Mouse (Mus musculus): ENCODE measurements around the gene Tfpi. TPM values are rescaled to one million over a fixed set of nuclear protein-coding genes. Genes with fewer than 3 reads are reported as not detected.
A peak's percentile ranks its signal among the peaks of the same experiment; 100 is the strongest.
"Not testable (repeated sequence)": the region's sequence is repeated elsewhere in the genome, so short reads cannot be mapped to it uniquely, and the experiment has no call there.

The Tfpi gene
- 1 to 10 TPM; 2.1 to 2.2 TPM for total RNA-seq (2021)
- long read RNA-seq, experiment 1, partial matches to known transcripts = 0 of 5 reads
- long read RNA-seq, experiment 1, other reads (novel, unspliced or antisense) = 3 of 5 reads
- long read RNA-seq, experiment 2 = 0 reads

GRCm38 (mm10) chr2:84476577-84476976 is at the start of gene Tfpi:
TSS of gene Tfpi (minus strand) at chr2:84476775.
- intact Hi-C loops (cut with DNase I) = no loop called here
- Histone ChIP-seq H3K4me3 (peak within 1 kb of the TSS; percentile 66), H3K27ac (peak within 1 kb of the TSS; percentile 28)
- no peak for TF ChIP-seq CTCF (IDR thresholded peaks at IDR 0.05)
- DNase-seq = no peak

DNA sequence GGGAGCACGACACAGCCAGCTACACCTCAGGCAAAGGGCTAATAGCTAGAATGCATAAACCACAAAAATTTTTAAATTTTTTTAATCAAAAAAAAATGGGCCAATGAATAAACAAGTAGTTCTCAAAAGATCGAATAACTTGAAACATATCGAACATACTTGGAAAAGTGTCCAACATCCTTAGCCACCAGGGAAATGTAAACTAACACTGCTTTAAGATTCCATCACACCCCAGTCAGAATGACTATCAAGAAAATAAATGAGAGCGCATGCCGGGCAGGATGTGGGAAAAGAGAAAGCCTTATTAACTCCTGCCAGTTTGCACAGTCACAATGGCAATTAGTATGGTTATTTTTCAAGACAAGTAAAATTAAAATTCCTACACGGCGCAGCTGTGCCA is 49.6 kb upstream of the Tfpi start:
- no peak overlapping the region for H3K27ac ChIP-seq
- DNase-seq = no peak
- no peak overlapping the region for H3K4me3 ChIP-seq
- intact Hi-C loops (cut with DNase I) = no loop called here
- no peak for TF ChIP-seq CTCF (IDR thresholded peaks at IDR 0.05)

DNA sequence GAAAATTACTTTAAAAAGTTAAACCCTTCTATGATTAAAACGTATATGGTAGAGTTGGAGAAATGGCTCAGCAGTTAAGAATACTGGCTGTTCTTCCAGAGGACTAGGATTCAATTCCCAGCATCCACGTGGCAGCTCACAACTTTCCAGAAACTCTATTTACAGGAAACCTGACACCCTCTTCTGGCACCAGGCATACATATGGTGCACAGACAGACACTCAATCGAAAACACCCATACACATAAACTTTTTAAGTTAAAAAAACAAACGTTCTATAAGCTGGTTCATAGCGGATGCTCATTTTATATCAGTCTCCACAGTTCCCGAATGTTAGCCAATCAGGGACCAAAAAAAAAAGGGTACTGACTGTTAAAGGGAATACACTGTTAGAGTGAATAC is 49.2 kb upstream of the Tfpi start:
- TF ChIP-seq CTCF (IDR thresholded peaks at IDR 0.05) = no peak
- intact Hi-C loops (cut with DNase I) = no loop called here
- Histone ChIP-seq H3K27ac (no peak overlapping the region), H3K4me3 (no peak overlapping the region)
- DNase-seq = no peak

GRCm38 (mm10) chr2:84525047-84525446 is 48.5 kb upstream of the Tfpi start:
- intact Hi-C loops (cut with DNase I) = no loop called here

GRCm38 (mm10) chr2:84523994-84524393 is 47.4 kb upstream of the Tfpi start:
- intact Hi-C loops (cut with DNase I) = no loop called here
- Histone ChIP-seq H3K27ac (no peak overlapping the region), H3K4me3 (no peak overlapping the region)
- DNase-seq = no peak
- TF ChIP-seq CTCF (IDR thresholded peaks at IDR 0.05) = no peak

More at GRCm38 (mm10) chr2:84525047-84525446, 48.5 kb upstream of the Tfpi start:
- no peak overlapping the region for H3K4me3 ChIP-seq
- no peak for DNase-seq
- TF ChIP-seq CTCF (IDR thresholded peaks at IDR 0.05) = no peak
- no peak overlapping the region for H3K27ac ChIP-seq

GRCm38 (mm10) chr2:84523103-84523865 is 46.7 kb upstream of the Tfpi start:
- Histone ChIP-seq H3K4me3 (no peak overlapping the region), H3K27ac (no peak overlapping the region)
- intact Hi-C loops (cut with DNase I) = no loop called here
- TF ChIP-seq CTCF (IDR thresholded peaks at IDR 0.05) = no peak
- DNase-seq = no peak

DNA sequence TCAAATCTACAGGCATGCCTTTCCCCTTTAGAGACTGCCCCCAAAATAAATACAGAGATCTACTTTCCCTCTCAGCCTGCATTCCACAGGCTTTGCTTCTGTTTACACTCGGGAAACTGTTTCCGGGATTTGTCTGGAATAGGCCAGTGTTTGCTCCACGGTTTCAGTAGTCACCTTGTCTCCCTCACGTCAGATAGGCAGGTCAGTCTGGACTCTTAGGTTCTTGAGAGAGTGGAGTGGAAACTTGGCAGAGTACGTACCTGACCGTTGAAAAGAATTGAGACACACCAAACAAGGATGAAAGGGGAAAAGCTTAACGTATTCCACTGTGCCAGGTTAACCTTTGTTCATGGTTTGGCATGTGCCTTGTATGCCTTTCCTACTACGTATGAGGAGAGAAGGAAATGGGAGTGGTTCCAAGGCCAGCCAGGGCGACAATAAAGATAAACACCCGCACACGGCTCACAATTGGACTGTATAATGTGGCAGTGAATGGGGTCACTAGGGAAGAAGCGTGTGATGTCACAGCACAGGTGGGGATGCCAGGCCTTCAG is 43.0 kb upstream of the Tfpi start:
- intact Hi-C loops (cut with DNase I) = no loop called here
- Histone ChIP-seq H3K27ac (peak overlapping the region; percentile 72), H3K4me3 (peak overlapping the region; percentile 40)
- TF ChIP-seq CTCF (IDR thresholded peaks at IDR 0.05) = no peak
- DNase-seq = no peak

GRCm38 (mm10) chr2:84518767-84519166 is 42.2 kb upstream of the Tfpi start:
- Histone ChIP-seq H3K27ac (peak overlapping the region; percentile 72), H3K4me3 (peak overlapping the region; percentile 40; the same call in 1 of the 2 replicates)
- no peak for TF ChIP-seq CTCF (IDR thresholded peaks at IDR 0.05)
- no peak for DNase-seq
- intact Hi-C loops (cut with DNase I) = no loop called here

- intact Hi-C loops (cut with DNase I) = no loop called here
- Histone ChIP-seq H3K4me3 (no peak overlapping the region), H3K27ac (no peak overlapping the region)
- no peak for DNase-seq
- no peak for TF ChIP-seq CTCF (IDR thresholded peaks at IDR 0.05)
Observed at GRCm38 (mm10) chr2:84513281-84513680, 36.7 kb upstream of the Tfpi start.

DNA sequence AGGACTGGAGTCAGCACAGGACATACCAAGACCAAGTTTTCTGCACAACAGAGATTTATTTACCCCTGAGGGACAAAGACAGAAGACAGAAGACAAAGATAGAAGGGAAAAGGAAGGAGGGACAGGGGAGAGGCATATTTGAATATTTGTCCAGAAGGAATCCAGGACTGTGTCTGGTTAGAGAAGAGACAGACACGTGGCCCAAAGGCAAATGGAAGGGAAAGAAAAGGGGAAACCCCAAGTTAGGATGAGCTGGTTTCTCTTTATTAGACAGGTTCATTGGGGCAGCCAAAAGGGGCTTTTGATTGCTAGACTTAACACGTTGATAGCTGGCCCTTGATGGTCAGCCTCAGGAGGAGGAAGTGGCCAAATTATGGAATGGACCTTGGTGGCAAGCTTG is 34.9 kb upstream of the Tfpi start:
- intact Hi-C loops (cut with DNase I) = no loop called here
- TF ChIP-seq CTCF (IDR thresholded peaks at IDR 0.05) = no peak

DNA sequence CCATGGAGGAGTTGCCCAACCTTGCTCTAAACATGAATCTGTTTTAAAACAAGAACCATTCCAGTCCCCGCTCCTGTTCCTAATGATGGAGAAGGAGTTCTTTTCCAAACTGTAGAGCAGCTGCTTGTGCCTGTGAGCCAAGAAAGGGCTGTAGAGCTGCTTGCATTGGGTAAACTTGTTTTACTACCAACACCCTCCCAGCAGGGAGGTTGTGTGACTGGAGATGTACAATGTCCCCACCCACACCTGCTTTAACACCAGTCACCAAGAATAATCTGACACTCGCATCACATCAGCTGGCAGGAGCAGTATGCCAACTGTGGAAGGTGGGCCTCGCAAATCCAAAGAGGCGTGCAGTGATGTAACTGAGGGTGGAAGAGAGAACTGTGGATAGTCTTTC is 34.5 kb upstream of the Tfpi start:
- Histone ChIP-seq H3K4me3 (no peak overlapping the region), H3K27ac (no peak overlapping the region)
- DNase-seq = no peak
- no peak for TF ChIP-seq CTCF (IDR thresholded peaks at IDR 0.05)
- intact Hi-C loops (cut with DNase I) = no loop called here

More for the DNA sequence above, 34.9 kb upstream of the Tfpi start:
- no peak for DNase-seq
- H3K4me3 ChIP-seq = no peak overlapping the region
- H3K27ac ChIP-seq = no peak overlapping the region

DNA sequence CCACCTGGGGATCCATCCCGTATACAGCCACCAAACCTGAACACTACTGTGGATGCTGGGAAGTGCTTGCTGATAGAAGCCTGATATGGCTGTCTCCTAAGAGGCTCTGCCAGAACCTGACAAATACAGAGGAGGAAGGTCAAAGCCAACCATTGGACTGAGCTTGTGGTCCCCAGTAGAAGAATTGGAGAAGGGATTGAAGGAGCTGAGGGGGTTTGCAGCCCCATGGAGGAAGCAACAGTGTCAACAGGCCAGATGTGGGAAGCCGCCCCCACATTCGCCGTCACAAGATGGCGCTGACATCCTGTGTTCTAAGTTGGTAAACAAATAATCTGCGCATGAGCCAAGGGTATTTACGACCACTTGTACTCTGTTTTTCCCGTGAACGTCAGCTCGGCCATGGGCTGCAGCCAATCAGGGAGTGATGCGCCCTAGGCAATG is 28.4 kb upstream of the Tfpi start:
- intact Hi-C loops (cut with DNase I) = not testable (repeated sequence)
- peak; percentile 34 for DNase-seq
- Histone ChIP-seq H3K4me3 (peak overlapping the region; percentile 43), H3K27ac (peak overlapping the region; percentile 71)
- TF ChIP-seq CTCF (IDR thresholded peaks at IDR 0.05) = peak; percentile 27; the same call in 1 of the 2 replicates

DNA sequence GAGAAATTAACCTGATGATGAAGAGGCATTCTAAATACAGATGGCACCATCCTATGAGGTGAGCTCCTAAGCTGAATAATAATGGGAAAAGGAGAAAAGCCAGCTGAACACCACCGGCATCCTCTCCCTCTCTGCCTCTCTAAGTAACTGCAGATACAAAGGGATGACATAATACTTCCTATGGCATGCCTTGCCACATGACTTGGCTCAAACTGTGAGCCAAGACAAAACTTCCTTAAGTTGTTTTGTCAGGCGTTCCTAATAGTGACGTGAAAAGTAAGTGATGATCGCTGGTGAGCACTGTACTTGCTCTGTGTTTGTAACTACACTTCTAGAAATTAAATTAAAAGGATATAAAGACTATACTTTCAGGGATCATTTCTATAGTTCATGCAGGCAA is 27.7 kb upstream of the Tfpi start:
- peak overlapping the region; percentile 71 for H3K27ac ChIP-seq
- H3K4me3 ChIP-seq = no peak overlapping the region
- TF ChIP-seq CTCF (IDR thresholded peaks at IDR 0.05) = no peak
- intact Hi-C loops (cut with DNase I) = no loop called here
- no peak for DNase-seq

Data from gastrocnemius, adult 2 months (tissue).